Mouse (Mus musculus): ENCODE measurements at regions not wholly inside any gene's neighbourhood (a gene's known extent, or its start where the extent isn't known, plus 50 kb on each side); places are given as distances from the start of the nearest gene placed in this dataset.
"Not testable (repeated sequence)": the region's sequence is repeated elsewhere in the genome, so short reads cannot be mapped to it uniquely, and the experiment has no call there.

DNA sequence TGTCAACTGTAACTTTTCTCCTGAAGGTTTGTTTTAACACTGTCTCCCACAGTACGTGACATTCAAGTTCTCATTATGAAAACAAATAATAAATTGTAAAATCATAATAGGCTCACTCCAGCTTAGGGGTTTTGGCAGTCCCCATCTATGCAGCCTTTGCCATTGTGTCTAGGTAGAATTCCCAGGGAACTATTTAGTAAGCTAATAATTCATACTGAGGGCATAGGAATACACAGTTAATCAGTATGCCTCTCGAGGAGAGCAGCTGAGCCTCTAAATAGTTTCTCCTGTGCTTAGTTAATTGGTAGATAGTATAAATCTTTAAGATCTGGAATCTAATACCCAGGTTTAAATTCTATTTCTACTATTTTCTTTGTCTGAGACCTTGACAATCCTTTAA is 191.7 kb downstream of the Tprg start:
- H3K27me3 ChIP-seq, result no peaks in the 10 kb centered on the region
- no peak overlapping the region for H3K4me2 ChIP-seq
- 49% methylated on average over 2 of the region's 2 CpGs for WGBS
- H3K9me3 ChIP-seq (replicated peaks), result no peaks in the 10 kb centered on the region
- H3K36me3 ChIP-seq, result no peaks in the 10 kb centered on the region
- H3K4me3 ChIP-seq (replicated peaks), result no peak overlapping the region
- no peak overlapping the region for H3K27ac ChIP-seq
- ATAC-seq (replicated peaks; ENCODE audit: low FRiP score), result no peak
- H3K4me1 ChIP-seq, result no peaks in the 10 kb centered on the region
- no peak overlapping the region for H3K9ac ChIP-seq

DNA sequence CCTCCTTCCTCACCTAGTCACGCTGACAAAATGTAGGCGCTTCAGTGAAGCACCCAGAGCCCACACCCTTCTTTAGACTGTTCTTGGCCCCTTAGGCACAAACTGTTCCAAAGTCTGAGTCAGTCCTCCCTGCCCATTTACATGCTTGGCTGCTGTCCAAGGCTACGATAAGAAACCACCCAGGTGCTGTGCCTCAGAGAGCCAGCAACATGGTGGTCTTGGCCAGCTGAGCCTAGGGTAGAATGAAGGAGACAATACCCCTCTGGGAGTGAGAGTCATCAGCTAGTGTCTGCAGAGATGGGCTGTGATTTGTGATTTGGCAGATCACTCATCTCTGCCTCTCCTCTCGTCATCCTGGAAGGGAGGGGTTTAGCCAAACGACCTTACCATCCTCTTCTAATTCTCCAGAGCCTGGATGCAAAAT is 197.2 kb downstream of the Tprg start:
- Histone ChIP-seq H3K27ac (no peak overlapping the region), H3K4me1 (no peaks in the 10 kb centered on the region), H3K4me3 (replicated peaks) (no peak overlapping the region), H3K36me3 (no peaks in the 10 kb centered on the region), H3K9ac (no peak overlapping the region), H3K4me2 (no peak overlapping the region), H3K27me3 (no peaks in the 10 kb centered on the region), H3K9me3 (replicated peaks) (no peaks in the 10 kb centered on the region)
- ATAC-seq (replicated peaks; ENCODE audit: low FRiP score), result 0 out of 2 replicates have a peak, but pooled peaks have one; percentile 18
- WGBS, result 67% methylated on average over 5 of the region's 5 CpGs

DNA sequence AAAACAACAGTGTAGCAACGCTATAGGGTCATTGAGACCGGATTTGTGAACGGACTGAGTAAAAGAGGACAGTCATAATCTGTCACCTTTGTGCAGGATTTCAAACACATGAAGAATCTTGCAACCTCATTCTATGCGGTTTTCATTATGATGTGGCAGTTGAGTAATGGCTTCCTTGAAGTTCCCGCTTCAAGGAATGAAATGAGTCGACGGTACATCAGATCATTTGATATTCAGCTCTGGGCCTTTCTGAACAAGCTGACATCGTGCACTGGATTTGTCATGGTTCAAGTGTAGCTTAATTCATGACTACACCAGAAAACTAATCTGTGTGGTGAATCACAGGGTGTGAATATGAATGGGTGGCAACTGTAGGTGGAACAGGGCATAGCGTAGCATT is 198.4 kb downstream of the Tprg start:
- no peak overlapping the region for H3K9ac ChIP-seq
- no peaks in the 10 kb centered on the region for H3K36me3 ChIP-seq
- ATAC-seq (replicated peaks; ENCODE audit: low FRiP score), result no peak
- H3K27me3 ChIP-seq, result no peaks in the 10 kb centered on the region
- H3K27ac ChIP-seq, result no peak overlapping the region
- WGBS, result 90% methylated on average over 9 of the region's 9 CpGs
- H3K4me3 ChIP-seq (replicated peaks), result no peak overlapping the region
- H3K4me1 ChIP-seq, result no peaks in the 10 kb centered on the region
- H3K4me2 ChIP-seq, result no peak overlapping the region
- no peaks in the 10 kb centered on the region for H3K9me3 ChIP-seq (replicated peaks)

DNA sequence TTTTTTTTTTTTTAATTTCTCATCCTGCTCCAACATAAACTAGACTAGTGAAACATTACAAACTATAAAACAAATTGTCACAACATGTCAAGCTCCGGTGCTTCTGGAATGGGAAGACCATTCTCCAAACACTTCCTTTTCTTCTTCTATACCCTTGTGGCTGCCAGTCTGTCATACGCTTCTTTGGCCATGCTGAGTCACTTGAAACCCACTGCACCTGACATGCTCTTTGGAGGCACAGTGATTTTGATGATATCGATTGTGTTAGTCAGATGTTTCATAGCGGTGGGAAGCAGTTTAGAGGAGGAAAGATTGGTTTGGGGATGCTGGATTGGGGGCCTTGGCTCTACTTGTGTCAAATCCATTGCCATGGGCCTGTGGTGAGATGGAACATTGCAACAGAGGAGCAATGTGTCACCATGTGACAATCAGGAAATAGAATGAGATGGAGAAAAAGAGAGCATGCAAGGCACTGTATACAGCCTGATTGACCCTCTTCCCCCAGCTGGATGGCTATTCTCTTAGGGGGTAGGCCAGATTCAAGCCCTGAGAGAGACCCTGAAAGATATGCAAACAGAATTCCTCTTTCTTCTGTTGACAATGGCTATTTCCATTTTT is 197.0 kb upstream of the Trp63 start:
- H3K9ac ChIP-seq, result no peak overlapping the region
- H3K27ac ChIP-seq, result no peak overlapping the region
- WGBS, result 73% methylated on average over 4 of the region's 4 CpGs
- H3K4me2 ChIP-seq, result no peak overlapping the region
- no peaks in the 10 kb centered on the region for H3K36me3 ChIP-seq
- no peaks in the 10 kb centered on the region for H3K4me1 ChIP-seq
- ATAC-seq (replicated peaks; ENCODE audit: low FRiP score), result no peak
- H3K9me3 ChIP-seq (replicated peaks), result no peaks in the 10 kb centered on the region
- H3K27me3 ChIP-seq, result no peaks in the 10 kb centered on the region
- H3K4me3 ChIP-seq (replicated peaks), result no peak overlapping the region

DNA sequence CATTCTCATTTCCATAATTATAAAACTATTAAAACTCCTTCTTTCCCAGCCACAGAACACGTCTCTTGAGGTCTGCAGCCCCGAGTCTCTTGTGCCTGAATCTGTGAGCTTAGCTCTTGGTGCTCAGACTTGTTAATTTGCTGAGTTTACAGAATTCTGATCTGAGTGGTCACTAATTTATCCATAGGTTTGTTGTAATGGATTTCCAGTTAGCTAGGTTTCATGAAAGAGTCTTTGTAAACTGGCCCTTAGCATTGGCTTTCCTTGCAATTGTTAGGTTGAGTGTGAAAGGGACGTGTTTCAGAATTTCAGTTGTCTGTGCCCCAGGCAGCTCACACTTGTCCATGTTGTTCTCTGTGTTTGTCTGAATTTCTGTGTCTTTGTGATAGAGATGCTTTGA is 192.7 kb upstream of the Trp63 start:
- Histone ChIP-seq H3K9me3 (replicated peaks) (no peaks in the 10 kb centered on the region), H3K36me3 (no peaks in the 10 kb centered on the region), H3K4me3 (replicated peaks) (no peak overlapping the region), H3K4me2 (no peak overlapping the region), H3K27ac (no peak overlapping the region), H3K9ac (no peak overlapping the region), H3K27me3 (no peaks in the 10 kb centered on the region), H3K4me1 (no peaks in the 10 kb centered on the region)
- WGBS, result 84% methylated on average over 3 of the region's 3 CpGs
- ATAC-seq (replicated peaks; ENCODE audit: low FRiP score), result no peak

DNA sequence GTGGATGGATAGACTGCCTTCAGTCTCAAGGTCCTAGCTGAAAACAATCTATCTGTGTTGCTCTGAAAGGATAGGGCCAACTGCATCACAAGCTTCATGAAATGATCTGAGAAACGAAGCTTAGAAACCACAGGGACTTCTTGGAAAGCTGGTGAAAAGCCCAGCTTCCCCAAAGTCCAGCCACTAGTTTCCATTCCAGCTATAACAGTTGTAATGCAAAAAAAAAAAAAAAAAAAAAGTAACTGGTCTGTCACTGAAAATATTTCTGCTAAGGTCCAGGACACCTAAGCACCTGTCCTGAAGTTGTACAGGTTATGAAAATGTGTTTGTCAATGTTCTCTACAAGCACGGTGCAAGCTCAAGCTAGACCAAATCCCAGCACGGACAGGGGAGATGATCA is 189.4 kb upstream of the Trp63 start:
- Histone ChIP-seq H3K4me1 (no peaks in the 10 kb centered on the region), H3K4me2 (no peak overlapping the region), H3K9ac (no peak overlapping the region), H3K27ac (no peak overlapping the region), H3K36me3 (no peaks in the 10 kb centered on the region), H3K27me3 (no peaks in the 10 kb centered on the region), H3K4me3 (replicated peaks) (no peak overlapping the region), H3K9me3 (replicated peaks) (no peaks in the 10 kb centered on the region)
- WGBS, result 90% methylated on average over 3 of the region's 3 CpGs
- no peak for ATAC-seq (replicated peaks; ENCODE audit: low FRiP score)

DNA sequence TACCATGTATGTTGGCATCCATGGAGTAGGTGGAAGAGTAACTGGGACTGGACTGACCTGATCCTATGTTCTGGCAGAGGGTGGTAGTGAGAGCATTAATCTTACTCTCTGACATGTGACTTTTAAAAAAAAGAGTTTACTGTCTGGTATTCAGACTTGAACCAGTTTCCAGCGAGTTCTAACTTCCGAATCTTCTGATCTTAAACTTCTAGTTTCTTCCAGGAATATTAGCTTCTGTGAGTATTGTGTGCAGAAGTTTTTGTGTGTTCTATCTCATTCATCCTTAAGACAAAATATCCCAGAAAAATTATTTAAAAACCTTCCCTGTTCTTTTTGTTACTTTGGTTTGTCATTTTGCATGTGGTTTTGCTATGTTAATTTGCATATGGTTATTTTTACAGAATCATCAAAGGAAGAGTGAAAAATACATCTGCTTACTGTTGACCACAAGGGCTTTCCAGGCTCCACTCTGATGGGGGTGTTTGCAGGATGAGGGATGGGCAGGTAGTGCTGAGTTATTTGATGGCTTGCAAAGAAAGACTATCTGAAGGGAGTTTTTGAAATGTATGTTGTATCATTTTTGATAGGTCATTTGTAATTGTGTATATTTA is 187.9 kb upstream of the Trp63 start:
- H3K4me2 ChIP-seq, result no peak overlapping the region
- H3K27me3 ChIP-seq, result no peaks in the 10 kb centered on the region
- no peak overlapping the region for H3K27ac ChIP-seq
- H3K9me3 ChIP-seq (replicated peaks), result no peaks in the 10 kb centered on the region
- H3K4me3 ChIP-seq (replicated peaks), result no peak overlapping the region
- WGBS, result 89% methylated on average over 2 of the region's 2 CpGs
- H3K9ac ChIP-seq, result no peak overlapping the region
- no peak for ATAC-seq (replicated peaks; ENCODE audit: low FRiP score)
- H3K4me1 ChIP-seq, result no peaks in the 10 kb centered on the region
- no peaks in the 10 kb centered on the region for H3K36me3 ChIP-seq

DNA sequence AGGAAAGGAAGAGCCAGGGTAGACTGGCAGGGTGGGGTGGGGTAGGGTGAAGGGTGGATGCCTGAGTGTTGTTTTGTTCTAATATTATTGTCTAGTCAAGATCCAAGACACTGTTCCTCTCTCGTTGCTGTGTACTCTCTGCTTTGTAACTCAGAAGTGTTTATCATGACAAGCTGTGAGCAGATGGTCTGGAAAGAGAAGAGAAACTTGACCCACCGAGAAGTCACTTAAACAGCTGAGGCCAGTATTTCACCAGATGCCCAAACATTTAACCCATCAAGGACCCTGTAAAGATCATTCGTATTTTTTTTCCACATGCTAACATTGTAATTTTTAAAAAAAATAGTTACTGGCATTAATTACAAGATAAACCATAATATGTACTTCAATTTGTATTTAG is 178.7 kb upstream of the Trp63 start:
- no peak; the same call in 1 of the 2 replicates for ATAC-seq (replicated peaks; ENCODE audit: low FRiP score)
- Histone ChIP-seq H3K4me2 (no peak overlapping the region), H3K27ac (no peak overlapping the region), H3K36me3 (no peaks in the 10 kb centered on the region), H3K4me3 (replicated peaks) (no peak overlapping the region), H3K4me1 (no peaks in the 10 kb centered on the region), H3K9ac (no peak overlapping the region), H3K27me3 (no peaks in the 10 kb centered on the region), H3K9me3 (replicated peaks) (no peaks in the 10 kb centered on the region)
- 27% methylated on average over 3 of the region's 3 CpGs for WGBS

DNA sequence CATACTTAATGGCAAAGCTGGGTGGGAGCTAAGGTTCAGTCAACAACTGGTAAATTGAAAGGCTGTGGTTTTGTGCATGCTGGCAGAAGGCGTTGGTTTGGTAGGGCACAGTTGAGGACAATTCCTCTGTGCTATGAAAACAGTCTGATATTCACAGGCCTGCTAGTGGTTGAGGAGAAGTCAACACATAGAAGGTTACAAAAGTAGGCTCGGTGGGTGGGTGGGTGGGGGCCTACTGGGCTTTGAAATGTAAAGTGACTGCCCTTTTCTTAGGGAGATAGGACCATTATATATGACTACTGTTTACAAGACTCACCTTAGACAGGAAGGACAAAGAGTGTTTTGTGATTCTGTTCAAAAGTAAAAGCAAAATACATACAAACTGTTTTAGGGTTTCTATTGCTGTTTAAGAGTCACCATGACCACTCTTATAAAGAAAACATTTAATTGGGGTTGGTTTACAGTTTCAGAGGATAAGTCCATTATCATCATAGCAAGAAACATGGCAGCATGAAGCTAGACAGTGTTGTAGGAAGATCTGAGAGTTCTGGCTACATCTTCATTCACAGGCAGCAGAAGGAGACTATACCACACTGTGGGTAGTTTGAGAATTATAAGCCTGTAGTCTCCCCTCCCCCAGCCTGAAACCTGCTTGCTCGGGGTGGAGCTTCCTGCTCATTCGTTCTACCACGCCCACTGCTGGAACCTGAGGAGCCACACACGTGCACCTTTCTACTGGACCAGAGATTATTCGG is 166.3 kb upstream of the Trp63 start:
- WGBS, result 73% methylated on average over 5 of the region's 7 CpGs
- Histone ChIP-seq H3K9me3 (replicated peaks) (no peaks in the 10 kb centered on the region), H3K4me2 (no peak overlapping the region), H3K9ac (no peak overlapping the region), H3K4me3 (replicated peaks) (no peak overlapping the region), H3K27ac (no peak overlapping the region), H3K36me3 (no peaks in the 10 kb centered on the region), H3K4me1 (no peaks in the 10 kb centered on the region), H3K27me3 (no peaks in the 10 kb centered on the region)
- no peak for ATAC-seq (replicated peaks; ENCODE audit: low FRiP score)

DNA sequence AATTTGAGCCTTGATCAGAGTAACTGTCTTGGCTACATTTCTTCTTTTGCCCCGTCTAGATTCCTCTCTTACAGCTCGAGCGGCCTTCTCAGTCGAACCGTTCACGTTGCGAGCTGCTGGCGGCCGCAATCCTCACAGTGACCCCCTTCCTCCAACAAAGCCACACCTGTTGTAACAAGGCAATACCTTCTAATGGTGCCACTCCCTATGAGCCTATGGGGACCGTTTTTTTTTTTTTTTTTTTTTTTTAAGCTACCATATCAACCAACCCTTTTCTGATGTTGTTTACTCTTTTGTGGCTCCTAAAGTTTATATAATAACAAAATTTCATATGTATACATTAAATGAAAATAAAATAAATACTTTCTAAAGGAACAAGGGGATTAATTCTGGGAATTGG is 160.4 kb upstream of the Trp63 start:
- not testable (repeated sequence) for ATAC-seq (replicated peaks; ENCODE audit: low FRiP score); H3K36me3 ChIP-seq; H3K27me3 ChIP-seq; H3K27ac ChIP-seq; H3K4me3 ChIP-seq (replicated peaks); H3K9ac ChIP-seq; H3K9me3 ChIP-seq (replicated peaks); H3K4me2 ChIP-seq; H3K4me1 ChIP-seq
- WGBS, result 82% methylated on average over 10 of the region's 10 CpGs

DNA sequence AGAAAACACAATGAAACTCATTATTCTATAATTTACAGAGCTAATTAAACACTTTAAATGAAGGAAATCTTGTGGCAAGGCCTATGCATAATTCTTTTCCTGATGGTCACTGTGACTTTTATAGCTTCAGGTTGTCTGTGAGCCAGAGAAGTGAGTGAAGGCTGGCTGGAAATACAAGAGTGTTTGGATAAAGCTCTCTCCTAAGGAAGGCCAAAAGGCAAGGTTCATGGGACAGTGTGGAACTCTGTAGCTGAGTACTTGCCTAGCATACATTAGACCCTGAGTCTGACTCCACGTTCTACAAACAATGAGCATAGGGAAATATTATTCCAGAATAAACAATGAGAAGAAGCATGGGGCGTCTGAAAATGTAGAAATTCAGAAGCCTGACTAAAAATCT is 159.9 kb upstream of the Trp63 start:
- H3K27ac ChIP-seq, result no peak overlapping the region
- no peak overlapping the region for H3K4me2 ChIP-seq
- ATAC-seq (replicated peaks; ENCODE audit: low FRiP score), result no peak
- no peak overlapping the region for H3K4me3 ChIP-seq (replicated peaks)
- no peak overlapping the region for H3K9ac ChIP-seq
- no peaks in the 10 kb centered on the region for H3K9me3 ChIP-seq (replicated peaks)
- no peaks in the 10 kb centered on the region for H3K4me1 ChIP-seq
- WGBS, result 54% methylated on average over 2 of the region's 2 CpGs
- no peaks in the 10 kb centered on the region for H3K27me3 ChIP-seq
- no peaks in the 10 kb centered on the region for H3K36me3 ChIP-seq

DNA sequence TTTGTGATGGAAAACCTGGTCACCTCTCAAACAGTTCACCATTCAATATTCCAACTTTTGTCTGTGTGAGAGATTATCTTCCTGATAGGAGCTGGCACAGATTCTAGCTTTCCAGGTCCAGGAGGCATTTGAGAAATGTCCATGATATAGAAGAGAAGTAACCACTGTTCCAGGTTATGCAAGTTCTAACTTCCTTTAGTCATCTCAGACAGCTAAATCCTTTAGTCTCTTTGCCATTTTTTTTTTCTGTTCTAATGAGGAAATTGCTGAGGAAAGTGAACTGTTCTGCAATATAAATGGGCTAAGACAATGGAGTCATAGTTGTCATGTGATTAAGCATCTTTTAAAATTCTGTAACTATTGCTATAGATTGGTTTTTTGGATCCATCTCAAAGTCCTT is 155.7 kb upstream of the Trp63 start:
- Histone ChIP-seq H3K27me3 (no peaks in the 10 kb centered on the region), H3K27ac (no peak overlapping the region), H3K4me3 (replicated peaks) (no peak overlapping the region), H3K9ac (no peak overlapping the region), H3K36me3 (no peaks in the 10 kb centered on the region), H3K9me3 (replicated peaks) (no peaks in the 10 kb centered on the region), H3K4me1 (no peaks in the 10 kb centered on the region), H3K4me2 (no peak overlapping the region)
- no peak for ATAC-seq (replicated peaks; ENCODE audit: low FRiP score)
